Mouse (Mus musculus): ENCODE measurements at regions not wholly inside any gene's neighbourhood (a gene's known extent, or its start where the extent isn't known, plus 50 kb on each side); places are given as distances from the start of the nearest gene placed in this dataset.
A peak's percentile ranks its signal among the peaks of the same experiment; 100 is the strongest.

- DNase-seq (ENCODE audit: low spot score) = no peak
Observed at GRCm38 (mm10) chr12:77135661-77136060, 102.3 kb upstream of the Fut8 start.

- no peak for DNase-seq (ENCODE audit: low spot score)
Observed at GRCm38 (mm10) chr12:77135067-77135466, 102.9 kb upstream of the Fut8 start.

- DNase-seq (ENCODE audit: low spot score) = no peak
Observed at GRCm38 (mm10) chr12:77134306-77135010, 103.5 kb upstream of the Fut8 start.

DNA sequence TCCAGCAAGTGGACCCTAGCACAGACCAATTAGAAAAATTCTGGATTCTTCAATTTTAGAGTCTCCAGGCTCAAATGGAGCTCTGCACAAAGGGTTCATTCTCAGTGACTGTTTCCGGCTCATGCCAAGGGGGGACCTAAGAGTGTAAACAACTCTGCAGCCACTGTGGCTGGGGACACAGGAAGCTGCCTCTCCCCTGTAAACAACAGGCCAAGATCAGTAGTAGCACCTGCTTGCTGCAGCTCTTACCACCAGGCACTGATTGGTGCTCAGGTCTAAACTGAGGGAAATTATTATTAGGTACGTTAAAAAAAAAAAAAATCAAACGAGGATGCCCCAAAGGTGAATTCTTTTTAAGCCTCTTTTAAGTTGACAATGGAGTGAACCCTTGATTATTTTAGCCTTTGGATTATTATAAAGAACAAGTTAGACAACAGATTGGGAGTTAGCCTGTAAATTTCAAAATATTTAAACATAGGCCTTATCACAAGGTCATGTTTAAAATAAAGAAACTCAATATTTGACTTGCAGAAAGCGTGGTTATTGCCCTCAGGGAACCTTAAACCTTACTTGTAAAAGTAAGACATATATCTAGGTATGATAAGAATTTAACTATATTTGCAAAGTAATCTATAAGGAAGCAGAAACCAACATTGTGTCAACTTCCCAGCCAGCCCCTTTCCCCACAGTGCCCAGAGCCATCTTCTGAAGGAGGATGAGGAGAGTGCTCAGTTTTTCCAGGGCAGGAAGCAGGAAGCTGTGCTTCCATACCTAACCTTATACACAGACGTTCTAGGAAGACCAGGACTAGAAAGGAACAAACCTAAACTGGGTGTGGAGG is 104.2 kb upstream of the Fut8 start:
- no peak for DNase-seq (ENCODE audit: low spot score)

GRCm38 (mm10) chr12:77131328-77131727 is 106.6 kb upstream of the Fut8 start:
- DNase-seq (ENCODE audit: low spot score) = peak; percentile 38

GRCm38 (mm10) chr12:77130526-77130925 is 107.4 kb upstream of the Fut8 start:
- peak; percentile 78 for DNase-seq (ENCODE audit: low spot score)

GRCm38 (mm10) chr12:77124267-77124666 is 113.7 kb upstream of the Fut8 start:
- DNase-seq (ENCODE audit: low spot score) = no peak

DNA sequence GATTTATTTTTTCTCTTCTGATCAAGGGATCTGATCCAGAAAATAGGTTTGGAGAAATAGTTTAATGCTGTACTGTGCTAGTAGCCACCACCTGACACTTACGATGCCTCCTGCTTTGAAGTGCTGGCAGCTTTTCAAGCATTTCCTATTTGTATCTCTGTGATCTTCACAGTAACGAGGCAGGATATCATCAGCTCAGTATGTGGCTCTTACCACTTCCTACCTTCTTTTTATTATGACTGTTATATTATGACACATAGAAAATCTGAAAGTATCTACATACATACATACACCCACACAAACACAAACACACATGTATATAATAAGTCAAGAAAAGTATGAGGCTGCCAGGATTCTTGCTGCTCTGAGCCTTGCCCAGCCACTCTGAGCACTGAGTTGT is 124.4 kb upstream of the Fut8 start:
- peak; percentile 18 for DNase-seq (ENCODE audit: low spot score)

DNA sequence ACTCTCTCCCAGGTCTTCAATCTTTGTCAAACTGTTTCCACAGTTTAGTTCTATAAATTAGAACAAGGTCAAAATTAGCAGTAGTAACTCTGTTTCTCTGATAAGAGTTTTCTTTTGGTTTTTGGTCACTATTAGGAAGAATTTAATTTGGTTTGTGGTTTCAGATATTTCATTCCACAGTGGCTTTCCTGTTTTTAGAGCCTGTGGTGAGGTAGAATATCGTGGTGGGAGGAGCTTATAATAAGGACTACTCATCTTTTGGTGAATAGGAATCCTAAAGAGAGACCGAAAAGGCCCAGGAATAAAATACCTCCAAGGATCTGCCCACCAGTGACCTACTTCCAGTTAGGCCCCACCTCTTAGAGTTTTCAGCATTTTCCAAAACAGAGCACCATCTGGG is 125.8 kb upstream of the Fut8 start:
- DNase-seq (ENCODE audit: low spot score) = no peak

DNA sequence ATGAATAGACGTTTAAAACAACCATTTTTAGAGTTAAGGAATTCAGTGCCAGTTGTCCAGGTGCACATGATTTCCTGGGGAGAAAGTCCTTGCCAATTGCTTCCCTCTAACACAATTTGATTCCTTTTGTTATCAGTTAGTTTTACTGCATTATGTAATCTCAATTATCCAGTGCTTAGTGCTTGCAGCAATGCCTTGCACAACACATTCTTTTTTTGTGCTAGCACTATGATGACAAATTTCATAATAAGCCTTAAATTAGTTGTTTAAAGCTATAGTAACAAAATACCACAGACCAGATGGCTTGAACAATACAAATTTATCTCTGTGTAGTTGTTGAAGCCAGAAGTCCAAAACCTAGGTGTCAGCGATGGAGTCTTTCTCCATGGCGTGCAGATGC is 130.7 kb upstream of the Fut8 start:
- peak; percentile 32 for DNase-seq (ENCODE audit: low spot score)

DNA sequence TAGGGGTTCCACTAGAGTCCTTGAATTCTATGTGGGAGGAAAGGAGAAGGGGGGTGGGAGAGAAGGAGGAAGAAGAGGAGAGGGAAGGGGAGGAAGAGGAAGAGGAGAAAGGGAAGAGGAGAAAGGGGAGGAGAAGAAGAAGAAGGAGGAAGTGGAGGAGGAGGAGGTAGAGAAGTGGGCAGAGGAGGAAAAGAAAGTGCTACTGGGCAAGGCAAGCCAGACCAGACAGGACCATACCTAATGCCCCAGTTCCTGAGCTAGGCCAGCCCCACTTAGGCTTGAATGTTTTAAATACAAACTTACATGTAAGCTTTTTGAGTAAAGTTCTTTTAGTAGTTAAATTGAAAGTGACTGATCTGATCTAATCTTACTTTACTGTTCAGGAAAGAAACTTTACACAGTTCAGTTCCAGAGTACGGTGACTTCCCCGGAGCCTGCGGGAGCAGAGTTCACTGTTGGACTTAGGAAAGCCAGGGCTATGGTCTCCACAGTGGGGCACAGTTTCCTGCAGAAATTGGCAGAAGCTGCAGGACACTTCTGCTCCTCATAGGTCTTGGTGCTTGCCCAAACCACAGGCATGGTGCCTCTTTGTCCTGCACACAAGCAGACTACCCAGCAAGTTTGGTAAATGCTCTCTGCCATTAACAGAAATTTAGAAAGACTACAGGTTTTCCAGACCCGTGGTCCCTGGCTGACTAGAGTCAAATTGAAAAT is 131.9 kb upstream of the Fut8 start:
- DNase-seq (ENCODE audit: low spot score) = no peak

DNA sequence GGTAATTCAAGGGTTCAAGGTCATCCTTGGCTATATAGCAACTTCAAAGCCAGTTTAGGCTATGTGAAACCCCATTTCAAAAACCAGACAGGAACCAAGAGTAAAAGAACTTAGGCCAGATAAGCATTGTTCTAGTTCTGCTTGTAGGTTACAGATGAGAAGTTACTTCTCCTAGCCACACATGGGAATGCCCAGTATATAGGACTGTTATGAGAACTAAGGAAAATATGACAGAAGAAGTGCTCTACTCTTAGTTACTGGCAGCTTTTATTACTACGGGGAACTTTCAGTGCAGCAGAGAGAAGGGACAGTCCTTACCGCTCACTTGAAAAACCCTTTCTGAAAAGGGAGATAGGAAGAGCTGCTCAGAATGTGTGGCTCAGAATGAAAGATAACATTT is 137.4 kb upstream of the Fut8 start:
- no peak for DNase-seq (ENCODE audit: low spot score)

DNA sequence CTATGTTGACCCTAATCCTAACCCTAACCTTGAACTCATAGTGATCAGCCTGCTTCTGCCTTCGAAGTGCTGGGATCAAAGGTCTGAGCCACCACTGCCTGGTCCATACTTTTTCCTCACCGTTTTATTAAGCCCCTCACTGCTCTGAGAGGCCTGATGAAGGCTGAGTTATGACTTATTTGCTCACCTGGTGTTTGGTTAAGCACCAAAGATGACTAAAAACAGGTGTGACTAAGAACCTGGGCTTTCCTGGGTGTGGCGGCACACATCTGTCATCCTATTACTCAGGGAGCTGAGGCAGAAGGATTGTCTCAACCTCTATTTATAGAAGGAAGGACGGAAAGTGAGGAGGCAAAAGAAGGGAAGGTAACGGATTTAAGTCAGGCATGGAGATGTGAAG is 137.5 kb upstream of the Max start:
- DNase-seq (ENCODE audit: low spot score) = no peak

DNA sequence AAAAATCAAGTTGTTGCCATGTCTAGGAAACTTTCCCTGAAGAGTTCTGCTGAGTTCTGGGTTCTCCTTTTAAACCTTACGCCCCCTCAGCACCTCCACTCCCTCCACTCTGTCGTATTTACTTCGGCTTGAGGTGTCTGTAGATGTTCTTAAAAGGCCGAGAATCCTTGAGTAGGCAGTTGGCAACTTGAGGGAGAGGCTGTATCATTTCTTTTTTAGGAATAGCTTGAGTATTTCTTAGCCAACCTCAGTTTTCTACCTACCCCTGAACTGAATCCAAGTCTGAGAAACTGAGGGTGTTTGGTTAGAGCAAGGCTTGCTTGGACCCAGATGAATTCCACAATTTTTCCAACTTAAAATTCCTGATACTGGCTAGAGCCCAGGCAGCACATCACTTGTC is 136.8 kb upstream of the Max start:
- no peak for DNase-seq (ENCODE audit: low spot score)

GRCm38 (mm10) chr12:77097831-77098230 is 135.8 kb upstream of the Max start:
- no peak for DNase-seq (ENCODE audit: low spot score)

GRCm38 (mm10) chr12:77096461-77096860 is 134.5 kb upstream of the Max start:
- DNase-seq (ENCODE audit: low spot score) = no peak

DNA sequence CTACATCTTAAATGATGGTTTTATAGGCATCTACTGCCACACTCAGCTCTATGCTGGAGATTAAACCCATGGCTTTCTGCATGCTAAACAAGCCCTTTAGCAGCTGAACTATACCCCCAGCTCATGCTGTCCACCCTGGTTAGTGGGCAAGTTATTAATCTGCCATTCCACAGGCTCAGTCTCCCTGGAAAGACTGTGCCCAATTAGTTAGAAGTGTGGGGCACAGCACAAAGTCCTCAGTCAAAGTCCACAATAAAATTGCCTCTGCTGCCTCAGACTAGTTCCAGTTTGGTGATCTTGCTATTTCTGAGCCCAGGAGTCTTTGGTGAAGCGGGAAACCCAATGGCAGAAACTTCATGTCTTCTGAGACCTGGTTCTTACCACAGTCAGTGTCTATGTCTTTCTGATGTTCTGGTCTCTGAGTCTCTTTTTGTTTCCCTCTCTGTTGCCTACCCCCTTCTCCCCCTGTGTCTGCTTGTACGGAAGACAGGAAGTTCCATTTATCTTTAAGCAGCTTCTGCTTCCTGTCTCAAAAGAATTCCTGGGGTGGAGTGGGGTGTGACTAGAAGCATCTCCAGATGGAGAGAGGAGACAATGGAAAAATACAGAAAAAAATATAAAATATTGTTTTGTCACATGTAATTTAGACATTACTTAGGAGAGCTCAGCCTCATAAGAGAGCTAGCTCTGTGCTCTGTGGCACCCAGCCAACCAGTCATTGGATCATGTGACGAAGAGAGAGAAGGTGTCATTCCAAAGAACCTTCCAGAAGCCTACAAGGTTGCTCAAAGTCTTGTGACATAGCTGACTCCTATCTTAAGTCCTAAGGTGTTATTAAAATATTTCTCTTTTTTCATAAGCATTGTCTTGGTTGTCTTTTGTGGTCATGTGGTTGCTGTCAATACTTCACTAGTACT is 133.3 kb upstream of the Max start:
- no peak for DNase-seq (ENCODE audit: low spot score)

DNA sequence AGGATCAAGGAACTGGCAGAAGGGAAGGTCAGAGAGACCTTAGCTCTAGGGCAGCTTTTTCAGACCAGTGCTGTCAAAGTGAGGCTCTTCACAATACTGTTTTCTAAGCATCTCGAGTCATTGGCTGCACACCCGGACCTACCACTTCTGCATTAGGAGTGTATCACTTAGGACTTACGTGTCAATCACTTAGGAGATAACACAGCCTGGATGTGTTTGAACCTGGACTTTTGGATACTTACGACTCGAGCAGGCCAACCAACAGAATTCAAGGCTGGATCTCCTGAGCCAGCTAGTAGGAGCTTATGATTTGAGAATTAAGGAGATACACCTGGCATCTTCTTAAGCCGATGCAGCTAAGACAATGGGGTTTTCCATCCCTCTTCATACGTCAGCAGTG is 132.2 kb upstream of the Max start:
- no peak for DNase-seq (ENCODE audit: low spot score)

GRCm38 (mm10) chr12:77092741-77093140 is 130.7 kb upstream of the Max start:
- DNase-seq (ENCODE audit: low spot score) = peak; percentile 38

- no peak for DNase-seq (ENCODE audit: low spot score)
Observed at GRCm38 (mm10) chr12:77092143-77092542, 130.1 kb upstream of the Max start.

DNA sequence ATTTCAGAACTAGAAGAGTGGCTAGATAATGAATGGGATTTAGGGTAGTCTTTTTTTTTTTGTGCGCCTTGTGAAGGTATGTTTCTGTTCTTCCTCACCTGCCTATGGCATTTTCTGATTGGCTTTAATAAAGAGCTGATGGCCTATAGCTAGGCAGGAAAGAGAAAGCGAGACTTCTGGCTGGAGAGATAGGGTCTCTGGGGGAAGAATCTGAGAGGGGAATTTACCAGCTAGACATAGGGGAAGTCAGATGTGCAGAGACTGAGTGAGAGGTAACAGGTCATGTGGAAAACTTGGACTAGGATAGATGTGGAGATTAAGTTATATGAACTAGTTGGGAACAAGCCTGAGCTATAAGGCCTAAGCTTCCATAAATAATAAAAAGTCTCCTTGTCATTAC is 129.7 kb upstream of the Max start:
- DNase-seq (ENCODE audit: low spot score) = no peak

GRCm38 (mm10) chr12:77090525-77090924 is 128.5 kb upstream of the Max start:
- DNase-seq (ENCODE audit: low spot score) = no peak

Measured in lung, postnatal 25 days (tissue).